Mouse (Mus musculus): ENCODE measurements around the gene Lsm6. TPM values are rescaled to one million over a fixed set of nuclear protein-coding genes. Genes with fewer than 3 reads are reported as not detected.
"Not testable (repeated sequence)": the region's sequence is repeated elsewhere in the genome, so short reads cannot be mapped to it uniquely, and the experiment has no call there.

Gene Lsm6
- polyA plus RNA-seq, 1 experiment from 2014 or later: 197 TPM

GRCm38 (mm10) chr8:78838656-78839413, 17.9 kb upstream of the Lsm6 start:
- no peaks in the 10 kb centered on the region for H3K27me3 ChIP-seq (ENCODE audit: control insufficient read depth, insufficient read depth, low read length)
- H3K9ac ChIP-seq (ENCODE audit: low read length): no peak overlapping the region
- ATAC-seq (ENCODE audit: insufficient read depth, low FRiP score): no peak
- H3K27ac ChIP-seq (ENCODE audit: low read length): no peak overlapping the region
- no peaks in the 10 kb centered on the region for H3K9me3 ChIP-seq (replicated peaks; ENCODE audit: control insufficient read depth, low read length)
- H3K4me2 ChIP-seq (ENCODE audit: low read depth, low read length): no peak overlapping the region
- H3K36me3 ChIP-seq (ENCODE audit: control insufficient read depth, insufficient read depth, low read length): no peaks in the 10 kb centered on the region
- H3K4me1 ChIP-seq (ENCODE audit: control insufficient read depth, insufficient read depth, low read length): no peaks in the 10 kb centered on the region; the same call in 1 of the 2 replicates
- H3K4me3 ChIP-seq (replicated peaks; ENCODE audit: low read length): no peak overlapping the region
- 57% methylated on average over 7 of the region's 7 CpGs for WGBS

- WGBS: 88% methylated on average over 6 of the region's 6 CpGs
- H3K9me3 ChIP-seq (replicated peaks; ENCODE audit: control insufficient read depth, low read length): no peaks in the 10 kb centered on the region
These were observed 15.2 kb upstream of the Lsm6 start for GRCm38 (mm10) chr8:78836091-78836490.

GRCm38 (mm10) chr8:78828414-78828813, 7.5 kb upstream of the Lsm6 start:
- no peak overlapping the region for H3K4me3 ChIP-seq (replicated peaks; ENCODE audit: low read length)
- no peaks in the 10 kb centered on the region for H3K27me3 ChIP-seq (ENCODE audit: control insufficient read depth, insufficient read depth, low read length)
- H3K27ac ChIP-seq (ENCODE audit: low read length): no peak overlapping the region
- no peak overlapping the region for H3K9ac ChIP-seq (ENCODE audit: low read length)
- no peaks in the 10 kb centered on the region for H3K36me3 ChIP-seq (ENCODE audit: control insufficient read depth, insufficient read depth, low read length)
- H3K4me1 ChIP-seq (ENCODE audit: control insufficient read depth, insufficient read depth, low read length): no peaks in the 10 kb centered on the region
- WGBS: 67% methylated on average over 11 of the region's 11 CpGs
- no peak overlapping the region for H3K4me2 ChIP-seq (ENCODE audit: low read depth, low read length)
- no peaks in the 10 kb centered on the region for H3K9me3 ChIP-seq (replicated peaks; ENCODE audit: control insufficient read depth, low read length)
- ATAC-seq (ENCODE audit: insufficient read depth, low FRiP score): no peak

More at GRCm38 (mm10) chr8:78836091-78836490, 15.2 kb upstream of the Lsm6 start:
- ATAC-seq (ENCODE audit: insufficient read depth, low FRiP score): no peak
- Histone ChIP-seq H3K4me3 (replicated peaks; ENCODE audit: low read length) (no peak overlapping the region), H3K4me2 (ENCODE audit: low read depth, low read length) (no peak overlapping the region), H3K4me1 (ENCODE audit: control insufficient read depth, insufficient read depth, low read length) (no peaks in the 10 kb centered on the region; the same call in 1 of the 2 replicates), H3K27me3 (ENCODE audit: control insufficient read depth, insufficient read depth, low read length) (no peaks in the 10 kb centered on the region), H3K27ac (ENCODE audit: low read length) (no peak overlapping the region), H3K9ac (ENCODE audit: low read length) (no peak overlapping the region), H3K36me3 (ENCODE audit: control insufficient read depth, insufficient read depth, low read length) (no peaks in the 10 kb centered on the region)

GRCm38 (mm10) chr8:78824515-78824914, 3.6 kb upstream of the Lsm6 start:
- Histone ChIP-seq H3K4me3 (replicated peaks; ENCODE audit: low read length) (no peak overlapping the region), H3K4me2 (ENCODE audit: low read depth, low read length) (no peak overlapping the region), H3K27ac (ENCODE audit: low read length) (no peak overlapping the region), H3K9ac (ENCODE audit: low read length) (no peak overlapping the region), H3K36me3 (ENCODE audit: control insufficient read depth, insufficient read depth, low read length) (no peaks in the 10 kb centered on the region), H3K27me3 (ENCODE audit: control insufficient read depth, insufficient read depth, low read length) (no peaks in the 10 kb centered on the region), H3K4me1 (ENCODE audit: control insufficient read depth, insufficient read depth, low read length) (peaks cover 3% of the 10 kb centered on the region; the same call in 1 of the 2 replicates), H3K9me3 (replicated peaks; ENCODE audit: control insufficient read depth, low read length) (no peaks in the 10 kb centered on the region)
- no peak for ATAC-seq (ENCODE audit: insufficient read depth, low FRiP score)
- 84% methylated on average over 4 of the region's 4 CpGs for WGBS

GRCm38 (mm10) chr8:78819973-78820372, 967 bp downstream of the Lsm6 start:
- Histone ChIP-seq H3K27ac (ENCODE audit: low read length) (peak overlapping the region; percentile 98), H3K9ac (ENCODE audit: low read length) (peak overlapping the region; percentile 95)

GRCm38 (mm10) chr8:78814743-78815142, 6.2 kb downstream of the Lsm6 start:
- no peak overlapping the region for H3K4me3 ChIP-seq (replicated peaks; ENCODE audit: low read length)
- ATAC-seq (ENCODE audit: insufficient read depth, low FRiP score): no peak
- WGBS: 89% methylated on average over 2 of the region's 2 CpGs
- no peaks in the 10 kb centered on the region; the same call in 1 of the 2 replicates for H3K36me3 ChIP-seq (ENCODE audit: control insufficient read depth, insufficient read depth, low read length)
- peaks cover 24% of the 10 kb centered on the region for H3K4me1 ChIP-seq (ENCODE audit: control insufficient read depth, insufficient read depth, low read length)
- H3K27ac ChIP-seq (ENCODE audit: low read length): no peak overlapping the region
- H3K4me2 ChIP-seq (ENCODE audit: low read depth, low read length): no peak overlapping the region
- no peak overlapping the region for H3K9ac ChIP-seq (ENCODE audit: low read length)
- H3K9me3 ChIP-seq (replicated peaks; ENCODE audit: control insufficient read depth, low read length): no peaks in the 10 kb centered on the region
- no peaks in the 10 kb centered on the region for H3K27me3 ChIP-seq (ENCODE audit: control insufficient read depth, insufficient read depth, low read length)

More at GRCm38 (mm10) chr8:78819973-78820372, 967 bp downstream of the Lsm6 start:
- not testable (repeated sequence) for ATAC-seq (ENCODE audit: insufficient read depth, low FRiP score); H3K9me3 ChIP-seq (replicated peaks; ENCODE audit: control insufficient read depth, low read length); H3K27me3 ChIP-seq (ENCODE audit: control insufficient read depth, insufficient read depth, low read length); H3K36me3 ChIP-seq (ENCODE audit: control insufficient read depth, insufficient read depth, low read length)
- peaks cover 27% of the 10 kb centered on the region for H3K4me1 ChIP-seq (ENCODE audit: control insufficient read depth, insufficient read depth, low read length)
- H3K4me3 ChIP-seq (replicated peaks; ENCODE audit: low read length): peak overlapping the region; percentile 86
- H3K4me2 ChIP-seq (ENCODE audit: low read depth, low read length): peak overlapping the region; percentile 74
- 28% methylated on average over 3 of the region's 3 CpGs for WGBS

GRCm38 (mm10) chr8:78813021-78813420, 7.9 kb downstream of the Lsm6 start:
- H3K27ac ChIP-seq (ENCODE audit: low read length): peak overlapping the region; percentile 67; the same call in 1 of the 2 replicates
- peak; percentile 88 for ATAC-seq (ENCODE audit: insufficient read depth, low FRiP score)
- no peak overlapping the region for H3K4me3 ChIP-seq (replicated peaks; ENCODE audit: low read length)
- no peaks in the 10 kb centered on the region for H3K9me3 ChIP-seq (replicated peaks; ENCODE audit: control insufficient read depth, low read length)
- H3K9ac ChIP-seq (ENCODE audit: low read length): no peak overlapping the region
- 51% methylated on average over 9 of the region's 9 CpGs for WGBS
- H3K36me3 ChIP-seq (ENCODE audit: control insufficient read depth, insufficient read depth, low read length): no peaks in the 10 kb centered on the region; the same call in 1 of the 2 replicates
- H3K4me1 ChIP-seq (ENCODE audit: control insufficient read depth, insufficient read depth, low read length): peaks cover 11% of the 10 kb centered on the region
- no peak overlapping the region for H3K4me2 ChIP-seq (ENCODE audit: low read depth, low read length)
- H3K27me3 ChIP-seq (ENCODE audit: control insufficient read depth, insufficient read depth, low read length): no peaks in the 10 kb centered on the region

GRCm38 (mm10) chr8:78812446-78812845, 8.5 kb downstream of the Lsm6 start:
- Histone ChIP-seq H3K9ac (ENCODE audit: low read length) (no peak overlapping the region), H3K4me2 (ENCODE audit: low read depth, low read length) (peak overlapping the region; percentile 30), H3K36me3 (ENCODE audit: control insufficient read depth, insufficient read depth, low read length) (peaks cover 6% of the 10 kb centered on the region; the same call in 1 of the 2 replicates), H3K4me1 (ENCODE audit: control insufficient read depth, insufficient read depth, low read length) (peaks cover 11% of the 10 kb centered on the region), H3K4me3 (replicated peaks; ENCODE audit: low read length) (0 out of 2 replicates have a peak overlapping the region, but pooled peaks have one; percentile 8), H3K27me3 (ENCODE audit: control insufficient read depth, insufficient read depth, low read length) (no peaks in the 10 kb centered on the region), H3K27ac (ENCODE audit: low read length) (0 out of 2 replicates have a peak overlapping the region, but pooled peaks have one; percentile 36), H3K9me3 (replicated peaks; ENCODE audit: control insufficient read depth, low read length) (no peaks in the 10 kb centered on the region)
- WGBS: 81% methylated on average over 9 of the region's 9 CpGs
- ATAC-seq (ENCODE audit: insufficient read depth, low FRiP score): no peak

- 87% methylated on average over 7 of the region's 7 CpGs for WGBS
- H3K27me3 ChIP-seq (ENCODE audit: control insufficient read depth, insufficient read depth, low read length): no peaks in the 10 kb centered on the region
These were observed 9.2 kb downstream of the Lsm6 start for GRCm38 (mm10) chr8:78811748-78812147.

More at GRCm38 (mm10) chr8:78811748-78812147, 9.2 kb downstream of the Lsm6 start:
- Histone ChIP-seq H3K4me1 (ENCODE audit: control insufficient read depth, insufficient read depth, low read length) (peaks cover 7% of the 10 kb centered on the region), H3K4me3 (replicated peaks; ENCODE audit: low read length) (no peak overlapping the region), H3K27ac (ENCODE audit: low read length) (no peak overlapping the region), H3K4me2 (ENCODE audit: low read depth, low read length) (no peak overlapping the region), H3K36me3 (ENCODE audit: control insufficient read depth, insufficient read depth, low read length) (peaks cover 6% of the 10 kb centered on the region; the same call in 1 of the 2 replicates), H3K9me3 (replicated peaks; ENCODE audit: control insufficient read depth, low read length) (no peaks in the 10 kb centered on the region), H3K9ac (ENCODE audit: low read length) (no peak overlapping the region)
- no peak for ATAC-seq (ENCODE audit: insufficient read depth, low FRiP score)
